Mouse (Mus musculus): ENCODE results near the gene Elfn2.

DNA sequence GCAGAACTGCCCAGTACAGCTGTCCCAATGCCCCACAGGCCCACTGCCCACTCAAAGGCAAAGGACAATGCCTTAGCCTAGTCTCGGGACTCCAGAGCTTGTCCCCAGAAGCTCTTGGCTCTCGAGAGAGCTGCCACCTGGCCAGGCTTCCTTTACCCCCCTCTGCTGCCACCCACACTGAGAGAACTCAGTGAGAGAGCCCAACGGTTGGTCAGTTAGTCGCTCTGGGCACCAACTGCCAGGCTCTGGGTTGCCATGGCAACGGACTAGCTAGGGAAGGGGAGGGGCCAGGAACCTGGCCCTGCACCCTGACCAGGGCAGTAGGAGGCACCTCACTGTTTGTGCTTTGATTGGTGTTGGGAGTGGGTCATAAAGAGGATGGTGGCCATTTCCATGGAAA, 48.2 kb downstream of the Elfn2 start:
- TF ChIP-seq POLR2A (IDR thresholded peaks at IDR 0.05; ENCODE audit: low read depth, low read length) (no peak), CTCF (IDR thresholded peaks at IDR 0.05; ENCODE audit: extremely low read depth, insufficient read length, insufficient replicate concordance, low read depth, low read length) (no peak)
